Mouse (Mus musculus): Measurements from ENCODE around the gene Lactb.
A peak's percentile ranks its signal among the peaks of the same experiment; 100 is the strongest.

Gene Lactb

GRCm38 (mm10) chr9:66975239-66975645, at the start of gene Lactb:
Gene Lactb, minus strand, starts transcription at chr9:66975484.
- peak; percentile 92 for DNase-seq (ENCODE audit: low read depth)

GRCm38 (mm10) chr9:67023371-67023770, 48.1 kb upstream of the Lactb start:
- DNase-seq (ENCODE audit: low read depth): no peak

DNA sequence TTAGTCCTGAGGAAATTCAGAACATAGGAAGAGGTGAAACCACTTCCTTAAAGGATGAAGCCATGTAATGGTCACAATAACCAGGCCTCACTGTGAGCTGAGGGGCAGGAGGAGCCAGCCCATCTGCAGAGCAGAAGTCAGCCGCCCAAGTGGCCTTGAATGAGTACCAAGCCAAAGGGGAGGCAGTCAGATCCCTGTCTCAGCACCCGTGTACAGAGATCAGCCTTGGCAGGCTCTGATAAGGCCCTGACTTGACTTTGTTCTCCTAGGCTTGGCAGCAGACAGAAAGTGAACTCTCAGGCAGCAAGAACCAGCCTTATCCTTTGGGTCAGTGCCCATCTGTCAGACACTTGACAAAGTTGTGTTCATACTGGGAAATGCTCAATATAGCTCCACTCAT, 44.8 kb upstream of the Lactb start:
- no peak for DNase-seq (ENCODE audit: low read depth)

GRCm38 (mm10) chr9:67013501-67013900, 38.2 kb upstream of the Lactb start:
- no peak for DNase-seq (ENCODE audit: low read depth)

DNA sequence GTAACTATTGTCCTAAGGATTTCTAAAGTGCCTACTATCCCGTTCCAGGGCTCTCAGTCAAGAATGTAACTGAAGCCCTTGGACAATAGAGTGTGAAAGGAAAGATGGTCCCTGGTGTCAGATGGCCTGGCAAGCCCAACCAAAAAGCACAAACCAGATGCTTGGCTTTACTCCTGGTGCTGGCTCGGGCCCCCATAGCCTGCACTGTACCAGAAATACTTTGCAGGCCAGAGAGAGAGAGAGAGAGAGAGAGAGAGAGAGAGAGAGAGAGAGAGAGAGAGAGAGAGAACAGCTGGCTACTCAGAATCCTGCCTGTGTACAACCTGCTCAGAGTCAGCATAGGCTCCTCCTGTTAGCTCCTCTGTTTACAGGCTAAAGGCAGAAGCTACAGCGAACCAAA, 37.2 kb upstream of the Lactb start:
- DNase-seq (ENCODE audit: low read depth): no peak

- DNase-seq (ENCODE audit: low read depth): no peak
These were observed 36.2 kb upstream of the Lactb start for GRCm38 (mm10) chr9:67011483-67011882.

GRCm38 (mm10) chr9:67008781-67009180, 33.5 kb upstream of the Lactb start:
- DNase-seq (ENCODE audit: low read depth): no peak

GRCm38 (mm10) chr9:67006376-67006775, 31.1 kb upstream of the Lactb start:
- no peak for DNase-seq (ENCODE audit: low read depth)

DNA sequence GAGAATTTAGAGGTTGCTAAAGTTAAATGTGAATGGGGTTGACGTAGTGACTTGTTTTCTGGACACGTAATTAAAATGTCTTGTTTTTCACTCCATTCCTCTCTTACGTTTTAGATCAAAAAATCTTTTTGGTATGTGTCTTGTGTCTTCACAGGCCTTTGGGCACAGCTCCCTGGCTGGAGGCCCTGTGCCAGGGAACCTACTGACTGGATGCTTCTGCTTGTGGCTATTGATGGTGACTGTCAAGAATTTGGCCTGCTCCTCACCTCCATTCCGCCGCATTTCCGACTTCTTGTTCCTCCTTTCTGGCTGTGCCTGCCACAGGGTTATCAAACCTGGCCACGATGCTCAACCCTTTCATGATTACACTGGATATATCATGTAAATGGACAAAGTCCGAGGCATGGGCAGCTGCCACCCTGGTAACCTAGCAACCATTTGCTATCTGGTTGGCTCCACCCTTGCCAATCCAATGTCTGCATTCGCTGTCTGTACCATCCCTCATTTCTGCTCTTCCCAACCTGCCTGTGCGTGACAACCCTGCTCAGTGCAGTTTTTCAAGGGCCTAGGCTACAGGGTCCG, 30.0 kb upstream of the Lactb start:
- DNase-seq (ENCODE audit: low read depth): no peak

- no peak for DNase-seq (ENCODE audit: low read depth)
These were observed 28.4 kb upstream of the Lactb start for GRCm38 (mm10) chr9:67003656-67004055.

DNA sequence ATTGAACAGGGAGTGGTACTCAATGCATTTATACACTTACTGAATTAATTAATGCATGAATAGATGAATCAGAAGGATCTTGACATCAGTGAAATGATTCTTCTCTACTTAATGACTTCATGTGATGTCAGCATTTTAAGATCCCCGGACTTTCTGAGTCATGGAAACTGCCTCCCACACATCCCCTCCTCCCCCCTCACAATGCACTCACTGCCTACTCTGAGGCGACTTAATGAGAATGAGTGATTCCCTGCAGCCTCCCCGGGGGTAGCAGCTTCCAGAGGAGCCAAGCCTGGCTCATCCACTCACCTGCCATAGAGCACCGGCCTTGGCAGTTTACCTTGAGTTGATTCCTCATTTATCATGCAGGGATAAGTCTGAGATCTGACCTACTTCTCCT, 27.9 kb upstream of the Lactb start:
- DNase-seq (ENCODE audit: low read depth): peak; percentile 50

- no peak for DNase-seq (ENCODE audit: low read depth)
These were observed 26.2 kb upstream of the Lactb start for GRCm38 (mm10) chr9:67001506-67001905.

- DNase-seq (ENCODE audit: low read depth): peak; percentile 90
These were observed 25.8 kb upstream of the Lactb start for GRCm38 (mm10) chr9:67001050-67001449.

DNA sequence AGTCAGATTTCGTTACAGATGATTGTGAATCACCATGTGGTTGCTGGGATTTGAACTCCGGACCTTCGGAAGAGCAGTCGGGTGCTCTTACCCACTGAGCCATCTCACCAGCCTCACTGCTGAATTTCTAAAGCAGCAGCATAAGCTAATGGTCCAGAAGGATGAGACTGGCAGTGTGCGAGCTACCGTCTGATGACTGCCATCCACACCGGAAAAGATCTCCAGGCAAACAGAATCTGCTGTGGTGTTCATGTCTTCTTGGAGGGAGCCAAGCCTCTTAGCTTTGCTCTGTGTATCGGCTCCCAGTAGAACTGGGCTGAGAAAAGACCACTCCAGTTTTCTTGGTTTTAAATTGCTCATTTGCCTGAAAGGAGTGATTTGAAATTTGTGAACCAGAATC, 24.4 kb upstream of the Lactb start:
- no peak for DNase-seq (ENCODE audit: low read depth)

DNA sequence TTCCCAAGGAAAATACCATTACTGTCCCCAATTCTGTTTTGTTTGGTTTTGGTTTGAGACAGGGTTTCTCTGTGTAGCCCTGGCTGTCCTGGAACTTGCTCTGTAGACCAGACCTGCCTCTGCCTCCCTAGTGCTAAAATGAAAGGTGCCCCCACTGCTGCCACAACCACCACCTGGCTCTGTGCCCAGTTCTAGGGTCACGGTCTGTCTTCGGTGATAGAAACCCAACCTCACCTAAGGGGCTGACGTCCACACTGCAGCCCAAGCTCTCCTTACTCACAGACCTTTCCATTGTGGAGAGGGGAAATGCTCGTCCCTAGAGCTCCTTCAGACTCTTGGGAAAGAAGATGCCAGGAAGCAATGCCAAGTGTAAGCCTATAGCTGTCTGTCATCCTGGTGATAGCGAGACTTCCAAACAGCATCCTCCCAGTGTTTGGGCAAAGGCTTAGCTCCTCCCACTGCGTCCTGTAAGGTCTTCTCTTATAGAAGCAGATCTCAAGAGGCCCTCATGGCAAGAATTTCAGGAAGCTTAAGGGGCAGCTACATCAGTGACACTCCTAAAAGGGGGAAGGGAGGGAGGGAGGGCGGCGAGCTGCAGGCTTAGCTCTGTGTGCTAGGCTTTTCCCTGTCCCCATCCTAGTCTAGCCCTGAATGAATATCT, 16.6 kb upstream of the Lactb start:
- DNase-seq (ENCODE audit: low read depth): no peak

GRCm38 (mm10) chr9:66991021-66991749, 15.9 kb upstream of the Lactb start:
- DNase-seq (ENCODE audit: low read depth): peak; percentile 43

- peak; percentile 72 for DNase-seq (ENCODE audit: low read depth)
These were observed 14.8 kb upstream of the Lactb start for GRCm38 (mm10) chr9:66990046-66990445.

DNA sequence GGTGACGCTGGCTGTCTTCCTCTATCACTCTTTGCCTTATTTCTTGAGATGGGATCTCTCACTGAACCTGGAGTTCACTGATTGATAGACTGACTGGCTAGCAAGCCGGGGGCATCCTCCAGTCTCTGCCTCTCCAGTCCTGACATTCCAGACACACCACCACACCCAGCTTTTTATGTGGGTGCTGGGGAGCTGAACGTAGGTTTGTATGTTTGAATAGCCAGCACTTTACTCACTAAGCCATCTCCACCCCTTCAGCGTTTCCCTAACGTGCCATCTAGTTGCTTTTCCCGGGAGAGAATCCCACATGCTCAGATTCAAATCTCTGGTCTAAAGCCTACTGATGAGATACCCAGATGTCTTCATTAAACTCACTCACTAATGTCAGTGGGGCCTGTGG, 14.3 kb upstream of the Lactb start:
- no peak for DNase-seq (ENCODE audit: low read depth)

- peak; percentile 56 for DNase-seq (ENCODE audit: low read depth)
These were observed 13.7 kb upstream of the Lactb start for GRCm38 (mm10) chr9:66988888-66989414.

GRCm38 (mm10) chr9:66988198-66988887, 13.1 kb upstream of the Lactb start:
- no peak for DNase-seq (ENCODE audit: low read depth)

GRCm38 (mm10) chr9:66985377-66985776, 10.1 kb upstream of the Lactb start:
- DNase-seq (ENCODE audit: low read depth): peak; percentile 58

GRCm38 (mm10) chr9:66982085-66982484, 6.8 kb upstream of the Lactb start:
- DNase-seq (ENCODE audit: low read depth): no peak
